Mouse (Mus musculus): ENCODE results near the gene Acat2.
"Not testable (repeated sequence)": the region's sequence is repeated elsewhere in the genome, so short reads cannot be mapped to it uniquely, and the experiment has no call there.

Acat2 gene

DNA sequence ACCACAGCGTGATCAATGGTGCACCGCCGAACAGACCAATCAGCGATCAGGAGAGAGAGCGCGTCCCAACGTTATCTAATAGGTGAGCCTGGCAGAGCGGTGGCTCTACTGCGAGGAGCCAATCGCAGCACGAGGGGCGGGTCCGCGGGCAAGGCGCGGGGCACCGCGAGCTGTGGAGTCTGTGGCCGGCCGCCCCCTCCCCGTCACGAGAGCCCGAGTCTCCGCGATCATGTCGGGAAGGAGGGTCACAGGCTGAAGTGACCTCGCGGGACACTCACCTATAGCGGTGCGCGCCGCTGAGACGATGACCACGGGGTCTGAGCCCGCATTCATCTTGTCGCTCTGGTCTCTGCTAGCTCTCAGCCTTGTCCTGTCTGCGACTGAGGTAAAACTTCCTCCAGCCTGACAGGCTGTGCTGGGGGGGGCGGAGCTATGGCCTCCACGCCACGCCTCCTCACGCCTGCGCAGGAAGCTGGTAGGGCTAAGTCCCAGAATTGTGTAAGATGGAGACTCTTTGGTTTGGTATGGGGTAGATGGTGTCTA lies at the start of gene Acat2:
Gene Acat2 (minus strand): TSS at position 417 of the 543 bp plus-strand sequence.
- peak; percentile 97 for DNase-seq

DNA sequence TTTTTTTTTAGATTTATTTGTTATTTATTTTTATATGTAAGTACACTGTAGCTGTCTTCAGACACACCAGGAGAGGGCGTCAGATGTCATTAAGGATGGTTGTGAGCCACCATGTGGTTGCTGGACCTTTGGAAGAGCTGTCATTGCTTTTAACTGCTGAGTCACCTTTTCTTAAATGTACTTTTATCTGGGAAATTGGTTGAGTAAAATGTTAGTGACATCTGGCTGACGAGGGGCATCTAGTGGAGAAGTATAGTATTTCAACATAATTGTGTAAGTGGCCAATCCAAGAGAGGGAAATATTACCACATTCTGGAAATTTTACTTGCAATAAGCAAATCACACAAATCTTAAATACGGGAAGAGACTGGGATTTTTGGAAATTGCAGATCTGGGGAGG lies 49.3 kb upstream of the Acat2 start:
- peak; percentile 81 for DNase-seq

DNA sequence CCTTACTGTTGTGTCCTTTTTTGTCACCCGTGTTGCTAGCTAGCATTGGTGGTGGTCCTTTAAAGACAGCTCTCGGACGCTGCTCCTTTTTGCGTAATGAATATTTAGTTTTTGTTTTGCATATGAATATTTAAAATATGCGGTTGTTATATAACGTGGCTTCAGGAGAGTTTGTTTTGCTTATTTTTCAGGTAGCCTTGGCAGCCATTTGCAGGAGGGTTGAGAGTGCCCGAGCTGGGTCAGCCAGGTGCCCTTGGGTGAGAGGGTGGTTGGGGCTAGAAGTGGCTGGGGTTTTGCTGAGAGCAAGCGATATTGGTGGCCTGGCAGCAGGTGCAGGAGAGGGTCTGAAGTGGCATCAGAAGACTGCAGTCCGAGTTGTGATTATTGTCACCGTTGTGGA lies 48.0 kb upstream of the Acat2 start:
- DNase-seq, result peak; percentile 77

DNA sequence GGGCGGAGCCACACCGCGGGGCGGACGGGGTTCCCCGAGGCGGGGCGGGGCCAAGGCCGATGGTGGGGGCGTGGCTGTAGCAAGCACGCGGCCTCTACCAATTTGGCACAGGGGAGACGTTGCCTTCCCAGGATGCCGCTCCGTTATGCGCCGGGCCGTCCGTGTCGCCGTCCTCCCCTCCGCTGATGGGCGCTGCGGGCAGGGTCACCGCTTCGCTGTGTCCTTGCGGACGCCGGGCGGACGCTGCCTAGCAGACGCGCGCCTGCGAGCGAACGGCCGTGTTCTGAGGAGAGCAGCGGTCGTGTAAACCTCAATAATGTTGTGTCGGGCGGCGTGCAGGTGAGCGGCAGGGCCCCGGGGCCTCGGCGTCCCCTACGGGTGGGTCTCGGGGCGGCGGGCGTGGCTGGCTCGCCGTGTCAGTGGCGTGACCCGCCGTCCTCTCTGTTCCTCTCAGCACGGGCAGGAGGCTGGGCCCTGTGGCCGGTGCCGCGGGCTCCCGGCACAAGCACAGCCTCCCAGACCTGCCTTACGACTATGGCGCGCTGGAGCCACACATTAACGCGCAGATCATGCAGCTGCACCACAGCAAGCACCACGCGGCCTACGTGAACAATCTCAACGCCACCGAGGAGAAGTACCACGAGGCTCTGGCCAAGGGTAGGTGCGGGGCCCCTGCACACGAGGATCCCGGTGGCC lies 47.3 kb upstream of the Acat2 start:
- DNase-seq, result peak; percentile 99

DNA sequence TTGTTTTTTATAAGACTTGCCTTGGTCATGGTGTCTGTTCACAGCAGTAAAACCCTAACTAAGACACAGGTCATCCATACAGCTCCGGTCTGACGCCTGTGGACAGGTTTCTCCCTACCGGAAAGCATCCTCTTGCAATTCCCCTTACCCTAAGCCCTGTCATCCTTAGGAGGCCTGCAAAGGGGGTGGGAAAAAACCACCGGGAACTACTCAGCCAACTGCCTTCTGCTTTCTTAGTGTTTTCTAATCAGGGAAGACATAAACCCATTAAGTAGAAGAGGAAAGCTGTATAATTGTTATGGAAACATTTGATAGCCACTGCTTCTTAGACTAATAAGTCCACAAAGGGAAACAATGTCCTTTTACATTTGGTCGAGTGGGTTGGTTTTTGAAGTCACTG lies 46.4 kb upstream of the Acat2 start:
- no peak for DNase-seq

DNA sequence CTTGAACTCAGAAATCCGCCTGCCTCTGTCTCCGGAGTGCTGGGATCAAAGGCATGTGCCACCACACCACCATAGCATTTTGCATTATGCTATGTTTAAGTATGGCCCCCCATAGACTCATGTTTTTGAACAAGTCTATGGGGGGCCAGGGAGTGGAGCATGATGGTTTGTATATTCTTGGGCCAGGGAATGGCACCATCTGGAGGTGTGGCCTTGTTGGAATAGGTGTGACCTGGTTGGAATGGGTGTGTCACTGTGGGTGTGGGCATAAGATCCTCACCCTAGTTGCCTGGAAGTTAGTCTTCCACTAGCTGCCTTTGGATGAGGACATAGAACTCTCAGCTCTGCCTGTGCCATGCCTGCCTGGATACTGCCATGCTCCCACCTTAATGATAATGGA lies 46.0 kb upstream of the Acat2 start, which contains the start of gene Sod2:
Gene Sod2 (plus strand): TSS at position 301 of the 400 bp plus-strand sequence.
- DNase-seq, result not testable (repeated sequence)

DNA sequence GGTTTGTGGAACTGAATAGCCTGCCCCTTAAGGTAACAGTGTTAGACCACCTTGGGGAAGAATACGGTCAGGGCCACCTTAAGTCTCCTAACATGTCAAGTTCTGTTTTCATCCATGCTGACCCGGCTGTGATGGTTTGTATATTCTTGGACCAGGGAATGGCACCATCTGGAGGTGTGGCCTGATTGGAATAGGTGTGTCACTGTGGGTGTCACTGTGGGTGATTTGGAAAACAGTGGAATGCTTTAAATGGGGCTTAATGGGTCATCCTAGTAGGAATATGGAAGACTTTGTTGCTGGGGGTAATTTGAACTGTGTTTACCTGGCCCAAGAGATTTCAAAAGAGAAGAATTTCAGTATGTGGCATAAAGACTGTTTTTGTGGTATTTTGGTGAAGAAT lies 43.9 kb upstream of the Acat2 start:
- DNase-seq, result not testable (repeated sequence)

DNA sequence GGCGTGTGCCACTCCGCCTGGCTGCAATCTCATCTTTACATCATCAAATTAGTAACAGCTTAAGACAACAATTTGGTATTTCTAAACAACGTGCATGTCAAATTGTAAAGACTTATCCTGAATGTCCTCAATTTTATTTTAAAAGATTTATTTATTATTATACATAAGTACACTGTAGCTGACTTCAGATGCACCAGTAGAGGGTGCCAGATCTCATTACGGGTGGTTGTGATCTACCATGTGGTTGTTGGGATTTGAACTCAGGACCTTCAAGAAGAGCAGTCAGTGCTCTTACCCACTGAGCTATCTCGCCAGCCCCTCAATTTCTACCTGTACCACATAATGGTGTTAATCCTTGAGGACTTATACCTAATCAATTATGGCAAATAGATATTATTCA lies 41.7 kb upstream of the Acat2 start:
- DNase-seq, result not testable (repeated sequence)

DNA sequence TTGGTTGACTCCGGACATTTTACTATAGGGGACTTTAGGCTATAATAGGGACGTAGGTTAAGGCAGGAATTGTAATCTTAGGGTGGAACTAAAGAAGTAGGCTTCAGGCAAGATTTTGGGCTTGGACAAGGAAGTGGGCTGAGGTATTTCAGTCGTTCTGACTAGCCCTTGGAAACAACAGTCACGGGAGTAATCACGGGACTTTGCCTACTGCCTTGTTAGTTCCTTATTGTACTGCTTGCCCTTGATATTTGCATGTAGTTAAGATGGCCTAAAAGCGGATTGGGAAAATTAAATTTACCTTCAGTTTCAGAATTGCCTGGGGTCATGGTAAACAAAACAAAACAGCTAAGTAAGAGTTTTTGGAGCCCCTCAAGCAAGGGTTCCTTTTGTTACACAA lies 38.5 kb upstream of the Acat2 start:
- no peak for DNase-seq

DNA sequence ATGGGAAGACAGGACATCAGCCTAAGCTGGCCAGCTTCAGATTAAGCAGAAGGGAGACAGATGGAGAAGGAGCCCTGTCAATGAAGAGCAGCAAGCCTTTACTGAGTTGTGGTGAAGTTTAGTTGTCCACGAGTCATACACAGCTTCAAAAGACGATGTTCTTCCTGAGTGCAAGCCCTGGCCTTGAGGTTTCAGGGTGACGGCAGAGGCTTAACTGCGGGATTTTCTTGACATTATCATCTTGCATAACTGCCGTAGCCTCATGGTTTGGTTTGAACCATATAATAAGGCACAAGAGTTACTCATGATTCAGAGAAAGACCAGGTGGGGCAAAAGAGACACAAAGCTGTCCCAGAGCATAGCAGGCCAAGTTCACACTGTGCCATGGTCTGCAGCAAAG lies 37.3 kb upstream of the Acat2 start:
- no peak for DNase-seq

DNA sequence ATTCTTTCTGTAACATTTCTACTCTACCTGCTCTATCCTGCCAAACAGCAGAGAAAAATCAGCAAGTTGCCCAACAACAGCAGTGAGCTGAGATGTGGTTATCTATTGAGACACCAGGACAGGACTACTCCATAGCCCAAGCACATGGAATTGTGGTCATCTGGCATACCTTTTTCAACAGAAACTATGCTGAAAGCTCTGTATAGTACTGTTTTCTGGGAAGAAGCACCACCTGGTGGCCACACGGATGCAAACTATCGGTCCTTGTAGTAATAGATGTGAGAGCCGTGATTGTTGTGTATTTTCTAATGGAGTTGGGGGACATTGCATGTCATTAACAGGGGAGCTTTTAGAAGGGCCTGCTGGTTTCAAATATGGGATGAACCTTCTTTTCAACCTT lies 35.8 kb upstream of the Acat2 start:
- peak; percentile 80 for DNase-seq

DNA sequence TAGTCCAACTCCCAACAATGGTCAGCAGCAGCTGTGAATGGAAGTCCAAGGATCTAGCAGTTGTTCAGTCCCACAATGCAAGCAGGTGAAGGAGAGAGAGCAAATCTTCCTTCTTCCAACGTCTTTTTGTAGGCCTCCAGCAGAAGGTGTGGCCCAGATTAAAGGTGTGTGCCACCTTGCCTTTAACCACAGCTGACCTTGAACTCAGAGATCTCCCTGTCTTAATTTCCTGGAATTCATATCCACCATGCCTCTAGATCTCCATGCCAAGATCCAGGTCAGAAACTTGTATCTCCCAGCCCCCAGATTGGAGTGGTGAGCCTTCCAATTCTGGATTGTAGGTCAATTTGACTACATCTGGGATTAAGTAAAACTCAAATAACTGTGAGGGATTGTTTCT lies 33.5 kb upstream of the Acat2 start, which contains the start of gene Wtap:
Gene Wtap (minus strand): TSS at position 101 of the 400 bp plus-strand sequence.
- DNase-seq, result no peak

DNA sequence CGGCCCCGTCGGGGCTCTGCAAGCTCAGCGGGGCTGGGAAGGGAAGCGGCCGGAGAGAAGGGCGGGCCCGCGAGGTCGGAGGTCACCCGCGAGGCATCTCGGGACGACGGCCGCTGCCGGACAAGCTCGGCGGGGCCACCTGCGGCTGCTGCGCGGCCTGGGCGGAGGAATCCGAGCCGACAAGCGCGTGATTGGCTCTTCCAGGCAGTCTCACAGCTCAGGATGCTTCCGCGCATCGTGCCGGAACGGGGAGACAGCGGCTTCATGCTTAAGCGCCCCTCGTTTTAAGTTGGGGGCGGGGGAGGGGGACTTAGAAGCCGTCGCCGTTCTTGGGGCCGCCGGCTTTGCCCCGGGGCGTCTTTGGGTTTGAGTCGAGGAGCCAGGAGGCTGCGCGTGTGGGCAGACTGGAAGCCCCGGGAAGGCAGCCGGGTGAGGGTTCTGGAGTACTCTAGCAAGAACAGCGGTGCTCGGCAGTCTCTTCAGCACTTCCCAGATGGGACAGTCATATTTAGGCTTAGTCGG lies 32.0 kb upstream of the Acat2 start:
- peak; percentile 95 for DNase-seq

DNA sequence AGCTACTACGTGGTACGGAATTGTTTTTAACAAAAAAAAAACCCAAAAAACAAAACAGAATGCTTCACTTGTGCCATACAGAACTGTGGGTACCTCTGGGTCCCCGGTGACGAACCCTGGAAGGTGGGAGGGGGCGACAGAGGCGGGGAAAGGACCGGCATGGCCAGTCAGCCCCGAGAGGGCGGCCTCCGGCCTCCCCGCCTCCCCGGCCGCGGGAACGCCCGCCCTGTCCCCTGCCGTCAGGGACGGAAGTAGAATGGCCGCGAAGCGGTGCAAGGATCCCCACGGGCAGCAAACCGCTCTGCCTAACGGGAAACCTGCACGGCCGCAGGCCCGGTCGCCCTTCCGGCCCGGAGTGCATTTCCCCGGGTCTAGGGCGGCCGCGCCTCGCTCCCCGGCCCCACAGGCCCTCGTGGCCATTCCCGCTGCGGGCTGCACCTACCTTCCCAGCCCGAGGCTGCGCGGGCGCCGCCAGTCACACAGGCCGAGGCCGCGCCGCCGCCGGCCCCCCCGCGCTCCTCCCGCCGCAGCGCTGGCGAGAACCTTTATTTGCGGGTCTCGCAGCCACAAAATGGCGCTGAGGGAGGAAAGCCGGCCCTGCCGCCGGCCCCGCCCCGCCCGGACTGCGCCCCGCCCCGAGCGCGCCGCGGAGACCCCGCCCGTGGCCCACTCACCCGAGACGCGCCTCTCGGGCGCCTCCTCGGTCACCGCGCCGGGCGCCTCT lies 31.2 kb upstream of the Acat2 start:
- DNase-seq, result peak; percentile 92

DNA sequence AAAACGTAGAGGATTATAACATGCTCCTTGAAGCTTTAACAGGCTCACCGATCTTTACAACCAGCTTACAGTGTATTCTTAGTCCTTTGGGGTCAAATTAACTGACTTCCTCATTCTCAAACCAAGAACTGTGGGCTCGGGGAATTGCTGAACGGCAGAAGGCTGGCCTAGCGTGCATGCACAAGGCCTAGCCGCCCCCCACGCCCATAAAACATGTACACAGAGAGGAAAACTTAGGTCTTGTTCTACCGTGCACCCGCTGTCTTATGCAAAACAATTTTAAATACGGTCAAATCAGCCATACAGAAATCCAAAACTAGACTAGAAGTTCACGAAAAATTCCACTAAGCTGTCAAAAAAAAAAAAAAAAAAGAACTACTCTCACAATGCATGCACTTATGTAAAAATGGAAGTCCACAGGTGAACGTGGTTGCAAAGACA lies 30.7 kb upstream of the Acat2 start:
- peak; percentile 40 for DNase-seq

DNA sequence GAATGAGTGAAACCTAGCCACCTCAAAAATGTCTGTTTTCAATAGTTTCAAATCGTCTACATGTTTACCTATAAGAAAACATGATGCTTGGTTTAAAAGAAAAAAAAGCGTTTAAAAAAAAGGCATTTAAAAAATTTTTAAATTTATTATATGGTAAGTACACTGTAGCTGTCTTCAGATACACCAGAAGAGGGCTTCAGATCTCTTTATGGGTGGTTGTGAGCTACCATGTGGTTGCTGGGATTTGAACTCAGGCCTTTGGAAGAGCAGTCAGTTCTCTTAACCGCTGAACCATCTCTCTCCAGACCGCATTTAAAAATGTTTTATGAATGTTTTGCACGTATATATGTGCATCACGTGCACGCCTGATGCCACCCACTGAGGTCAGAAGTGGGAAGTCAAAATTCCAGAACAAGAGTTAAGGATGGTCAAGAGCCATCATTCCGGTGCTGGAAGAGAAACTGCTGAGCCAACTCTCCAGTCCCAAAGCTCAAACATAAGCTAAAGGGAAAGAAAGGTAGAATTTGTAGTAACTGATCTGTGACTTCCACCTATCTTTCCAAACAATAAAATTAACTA lies 30.1 kb upstream of the Acat2 start:
- DNase-seq, result no peak

DNA sequence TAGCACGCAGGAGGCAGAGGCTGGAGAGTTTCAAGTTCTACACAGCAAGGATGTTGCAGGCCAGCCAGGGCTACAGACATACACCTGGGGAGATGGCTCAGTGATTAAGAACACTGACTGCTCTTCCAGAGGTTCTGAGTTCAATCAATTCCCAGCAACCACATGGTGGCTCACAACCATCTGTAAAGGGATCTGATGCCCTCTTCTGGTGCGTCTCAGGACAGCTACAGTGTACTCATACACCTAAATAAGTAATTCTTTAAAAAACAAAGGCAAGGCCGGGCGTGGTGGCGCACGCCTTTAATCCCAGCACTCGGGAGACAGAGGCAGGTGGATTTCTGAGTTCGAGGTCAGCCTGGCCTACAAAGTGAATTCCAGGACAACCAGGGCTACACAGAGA lies 27.5 kb upstream of the Acat2 start:
- not testable (repeated sequence) for DNase-seq

DNA sequence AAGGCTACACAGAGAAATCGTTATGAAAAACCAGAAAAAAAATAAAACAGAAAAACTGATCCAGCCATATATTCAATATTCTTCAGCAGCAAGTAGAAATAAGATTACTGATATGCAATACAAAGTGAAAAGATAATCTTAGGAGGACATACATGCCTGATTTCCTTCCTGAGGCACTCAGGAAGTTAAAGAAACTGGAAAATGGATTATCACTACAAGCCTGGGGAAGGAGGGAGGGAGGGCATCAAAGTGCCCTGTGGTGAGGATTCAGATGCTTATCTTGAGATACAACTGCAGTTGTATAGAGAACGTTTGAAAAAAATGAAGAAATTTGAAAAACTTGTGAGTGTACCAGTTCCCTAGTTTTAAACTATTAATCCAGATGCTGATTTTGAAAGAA lies 23.4 kb upstream of the Acat2 start:
- DNase-seq, result no peak

DNA sequence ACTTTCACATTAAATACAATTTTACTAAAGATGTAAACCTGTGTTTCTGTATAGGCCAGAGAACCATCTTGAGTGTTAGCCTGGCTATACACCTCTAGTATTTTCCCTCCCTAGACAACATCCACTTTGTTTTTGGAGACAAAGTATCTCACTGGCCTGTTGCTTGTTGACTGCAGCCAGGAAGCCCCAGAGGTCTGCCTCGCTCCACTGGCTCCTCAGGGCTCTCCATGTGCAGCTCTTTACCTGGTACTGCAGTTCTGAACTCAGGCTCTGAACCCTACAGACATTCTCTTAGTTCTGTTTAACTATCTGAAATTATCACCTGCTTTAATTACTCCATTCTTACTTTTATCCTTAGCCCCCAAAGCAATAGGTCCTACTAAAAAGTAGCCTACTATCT lies 18.0 kb upstream of the Acat2 start:
- no peak for DNase-seq

DNA sequence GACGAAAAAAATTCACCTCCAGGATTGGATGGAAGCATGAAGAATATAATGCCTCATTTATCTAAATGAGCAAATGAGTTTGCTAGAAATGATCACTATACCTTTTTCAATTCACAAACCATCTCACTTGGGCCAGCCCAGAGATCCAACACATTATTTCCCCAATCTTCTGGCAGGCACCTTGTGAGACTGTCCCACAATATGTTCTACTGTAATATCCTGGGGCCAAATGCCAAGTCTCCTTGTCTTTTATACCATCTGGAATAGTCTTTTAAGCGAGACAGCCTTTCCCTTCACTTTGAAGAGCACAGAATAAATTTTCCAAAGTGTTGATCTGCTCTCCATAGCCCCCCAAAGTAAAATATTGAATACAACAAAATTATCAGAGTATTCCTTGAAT lies 13.3 kb upstream of the Acat2 start:
- no peak for DNase-seq

DNA sequence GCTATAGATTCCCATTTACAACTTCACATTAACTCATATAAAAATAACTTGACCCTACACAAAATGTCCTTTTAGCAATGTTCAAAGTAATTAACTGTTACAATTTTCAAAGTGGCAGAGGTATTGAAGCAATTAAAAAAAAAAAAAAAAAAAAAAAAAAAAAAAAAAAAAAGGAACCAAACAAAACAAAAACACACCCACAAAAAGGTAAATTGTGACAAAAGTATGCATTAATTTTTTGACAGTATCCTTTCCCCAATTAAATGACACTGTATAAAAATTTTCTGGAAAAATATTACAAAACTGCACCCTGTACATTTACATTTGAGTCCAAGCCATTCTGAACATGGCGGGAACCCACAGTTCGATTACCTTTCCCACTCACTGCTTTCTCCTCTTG lies 6.6 kb upstream of the Acat2 start:
- DNase-seq, result no peak

DNA sequence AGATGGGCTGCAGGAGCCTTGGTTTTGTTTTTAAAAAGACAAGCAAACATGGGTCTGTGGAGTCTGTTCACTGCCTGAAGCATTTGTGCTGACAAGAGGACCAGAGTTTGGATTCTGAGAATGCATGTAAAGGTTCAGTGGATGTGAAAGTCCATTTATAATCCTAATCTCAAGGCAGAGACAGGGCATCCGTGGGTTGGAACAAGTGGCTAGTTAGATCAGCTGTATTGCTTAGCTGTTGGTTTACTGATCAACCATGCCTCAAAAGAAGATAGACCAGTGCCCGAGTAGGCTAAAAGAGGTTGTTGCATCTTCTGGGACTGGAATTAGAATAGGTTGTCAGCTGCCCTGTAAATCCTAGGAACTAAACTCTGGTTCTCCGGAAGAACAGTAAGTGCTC lies 2.9 kb upstream of the Acat2 start:
- peak; percentile 74 for DNase-seq

DNA sequence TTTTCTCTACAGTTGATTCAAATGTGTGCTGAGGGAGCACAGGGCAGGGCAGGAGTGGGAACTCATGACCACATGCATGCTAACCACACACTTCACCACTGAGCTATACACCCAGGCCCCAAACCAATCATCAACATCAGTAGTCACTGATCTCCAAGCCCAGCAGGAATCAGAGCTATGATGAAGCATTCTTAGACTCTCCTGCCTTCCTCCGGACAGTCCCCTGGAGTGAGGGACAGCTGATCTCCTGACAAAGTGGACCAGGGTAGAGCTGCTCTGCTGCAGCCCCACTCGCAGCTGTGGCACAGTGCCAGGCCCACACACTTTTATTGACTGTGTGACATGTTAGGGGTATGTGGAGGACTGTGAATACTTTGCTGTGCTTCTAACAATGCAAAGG lies 1.2 kb downstream of the Acat2 start:
- DNase-seq, result not testable (repeated sequence)

DNA sequence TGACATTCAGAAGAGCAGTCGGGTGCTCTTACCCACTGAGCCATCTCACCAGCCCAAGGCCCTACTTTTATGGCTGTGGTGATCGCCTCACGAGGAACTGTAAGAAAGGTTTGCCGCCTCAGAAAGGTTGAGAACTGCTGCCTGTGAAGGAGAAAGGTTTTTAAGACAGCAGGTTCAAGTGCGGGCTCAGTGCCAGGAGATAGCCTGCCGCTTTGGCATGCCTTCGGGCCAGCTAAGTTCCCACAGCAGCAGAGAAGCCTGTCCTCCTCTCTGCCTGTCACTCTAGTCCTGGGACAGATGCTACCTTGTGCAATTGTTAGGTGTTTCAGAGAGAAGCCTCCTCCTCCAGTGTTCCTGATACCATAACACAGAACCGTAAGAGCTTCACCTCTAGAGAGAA lies 3.9 kb downstream of the Acat2 start:
- DNase-seq, result peak; percentile 55

Measured in kidney, adult 9 months (tissue).